Mouse (Mus musculus) neural tube, embryonic 14.5 days (tissue): ENCODE data around the gene Olfr1148. TPM values are rescaled to one million over a fixed set of nuclear protein-coding genes. Genes with fewer than 3 reads are reported as not detected.

ENCODE experiments used
- ATAC-seq: fragments of 200-750 bp; cut with Nextera tagmentation; 2 replicates; pipeline ENCODE4 v1.8.0; 2017; ENCODE audit warnings: low read depth, mild to moderate bottlenecking, moderate TSS enrichment, moderate library complexity
- H3K27ac ChIP-seq: fragments of 300-500 bp; sonication (generic); 2 replicates; pipeline ENCODE4 v1.5.1; 2014; ENCODE audit warnings: low read depth, mild to moderate bottlenecking, control low read depth, low read length, moderate library complexity, mixed read lengths
- H3K27me3 ChIP-seq: fragments of 300-500 bp; sonication (generic); 2 replicates; pipeline ENCODE4 v1.6.1; 2014; ENCODE audit warnings: low read length; ENCODE audit not compliant: control insufficient read depth, insufficient read depth
- H3K36me3 ChIP-seq: fragments of 300-500 bp; sonication (generic); 2 replicates; pipeline ENCODE4 v1.6.1; 2014; ENCODE audit warnings: low read length, mixed read lengths; ENCODE audit not compliant: control insufficient read depth, insufficient read depth
- H3K4me1 ChIP-seq: fragments of 300-500 bp; sonication (generic); 2 replicates; pipeline ENCODE4 v1.6.1; 2014; ENCODE audit warnings: low read length; ENCODE audit not compliant: control insufficient read depth, insufficient read depth
- H3K4me2 ChIP-seq: fragments of 300-500 bp; sonication (generic); 2 replicates; pipeline ENCODE4 v1.6.1; 2014; ENCODE audit warnings: mild to moderate bottlenecking, low read depth, low read length, control low read depth
- H3K4me3 ChIP-seq: fragments of 300-500 bp; sonication (generic); 2 replicates; pipeline ENCODE4 v1.5.1; 2014; ENCODE audit warnings: low read depth, low read length, control low read depth, mixed read lengths
- H3K9ac ChIP-seq: fragments of 300-500 bp; sonication (generic); replicated peaks from 2 replicates; pipeline ENCODE4 v1.6.1; 2014; ENCODE audit warnings: low read depth, mild to moderate bottlenecking, control low read depth, low read length, mixed read lengths
- H3K9me3 ChIP-seq: fragments of 300-500 bp; sonication (generic); 2 replicates; pipeline ENCODE4 v1.6.1; 2016; ENCODE audit warnings: low read length; ENCODE audit not compliant: control insufficient read depth
- WGBS: fragments of 180-500 bp; shearing (Covaris S2); extraction: QIAGEN DNeasy Blood & Tissue Kit; methylation state at CpG from one replicate; pipeline ENCODE4 v1.1.7; 2014; 5-methylcytosine and 5-hydroxymethylcytosine counted together
- polyA plus RNA-seq: library from polyadenylated mRNA; unstranded; fragments of >200 nt; fragmentation: Nextera tagmentation; extraction: Ambion mirVana; gene quantifications from 2 replicates; pipeline ENCODE4 v1.2.1, GENCODE M21; 2014

The Olfr1148 gene
- polyA plus RNA-seq = not detected in 2 replicates

GRCm38 (mm10) chr2:87830233-87830632 lies at the start of gene Olfr1148:
Gene Olfr1148, plus strand, starts transcription at chr2:87830533.
- H3K9ac ChIP-seq = no peak within 1 kb of the TSS
- H3K27ac ChIP-seq = no peak within 1 kb of the TSS
- no peaks in the 10 kb centered on the region for H3K4me1 ChIP-seq
- H3K36me3 ChIP-seq = no peaks in the 10 kb centered on the region
- H3K4me3 ChIP-seq = no peak within 1 kb of the TSS
- H3K27me3 ChIP-seq = no peaks in the 10 kb centered on the region
- H3K9me3 ChIP-seq = no peaks in the 10 kb centered on the region
- WGBS = 93% methylated on average over 1 of the region's 1 CpGs
- no peak for ATAC-seq
- no peak within 1 kb of the TSS for H3K4me2 ChIP-seq

DNA sequence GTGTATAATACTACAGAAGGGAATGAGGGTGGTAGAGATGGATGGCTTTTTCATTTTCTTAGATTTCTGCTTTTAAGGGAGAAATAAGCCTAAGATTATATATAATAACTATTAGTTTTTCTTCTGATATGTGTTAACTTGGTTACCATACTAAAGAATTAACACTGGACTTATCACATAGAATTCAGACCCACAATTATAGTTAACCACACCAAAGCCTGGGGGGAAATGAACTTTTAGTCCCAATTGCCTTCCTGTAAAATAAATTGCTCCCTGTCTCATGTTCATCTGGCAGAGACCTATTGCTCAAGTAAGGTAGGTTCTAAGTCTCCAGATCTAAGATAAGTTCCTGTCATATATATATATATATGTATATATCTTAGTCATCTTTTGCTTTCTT lies 30.0 kb upstream of the Olfr1148 start, which contains the start of gene Olfr1143:
Olfr1143 (plus strand) TSS at position 301 of the 400 bp plus-strand sequence.
- Histone ChIP-seq H3K9ac (no peak within 1 kb of the TSS), H3K4me1 (no peaks in the 10 kb centered on the region), H3K36me3 (no peaks in the 10 kb centered on the region), H3K9me3 (no peaks in the 10 kb centered on the region), H3K4me3 (no peak within 1 kb of the TSS), H3K27ac (no peak within 1 kb of the TSS), H3K27me3 (no peaks in the 10 kb centered on the region), H3K4me2 (no peak within 1 kb of the TSS)
- no peak for ATAC-seq

DNA sequence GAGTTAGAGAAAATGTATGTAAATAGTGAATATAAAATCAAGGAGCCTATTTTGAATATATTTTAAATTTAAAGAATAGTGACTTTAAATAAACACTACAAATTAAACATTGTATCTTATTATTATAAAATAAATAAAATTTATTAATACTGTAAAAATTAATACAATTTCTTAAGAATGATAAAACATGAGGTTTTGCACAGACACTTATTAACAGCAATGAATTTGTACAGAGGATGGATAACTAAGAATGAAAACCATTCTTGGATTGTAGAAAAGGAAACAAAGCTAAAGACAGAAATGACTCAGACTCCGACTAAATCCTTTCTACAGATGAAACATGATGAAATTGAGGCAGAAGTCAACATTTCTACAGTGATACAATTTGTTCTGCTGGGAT lies 20.8 kb upstream of the Olfr1148 start, which contains the start of gene Olfr1145:
Olfr1145 (plus strand) TSS at position 301 of the 400 bp plus-strand sequence.
- Histone ChIP-seq H3K4me1 (no peaks in the 10 kb centered on the region), H3K36me3 (no peaks in the 10 kb centered on the region), H3K27me3 (no peaks in the 10 kb centered on the region), H3K4me3 (no peak within 1 kb of the TSS), H3K27ac (no peak within 1 kb of the TSS), H3K9me3 (no peaks in the 10 kb centered on the region), H3K9ac (no peak within 1 kb of the TSS), H3K4me2 (no peak within 1 kb of the TSS)
- ATAC-seq = no peak
- WGBS = 81% methylated on average over 1 of the region's 1 CpGs

DNA sequence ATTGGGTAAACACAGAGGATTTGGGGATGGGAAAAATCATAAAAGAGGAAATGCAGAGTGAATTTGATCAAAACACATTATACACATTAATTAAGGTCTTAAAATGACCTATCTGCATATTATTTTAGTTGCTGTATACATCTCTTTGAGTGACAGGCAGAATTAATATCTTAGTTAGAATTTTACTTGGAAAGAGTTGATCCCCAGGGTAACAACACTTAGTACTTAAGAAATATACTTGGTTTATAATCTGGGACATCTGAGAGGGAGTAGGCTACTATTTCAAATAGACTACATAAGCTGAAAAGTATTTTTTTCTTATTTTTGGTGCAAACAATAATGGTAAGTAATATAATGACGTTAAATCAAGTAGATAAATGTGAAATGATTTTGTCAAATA lies 13.4 kb downstream of the Olfr1148 start, which contains the start of gene Olfr1150-ps1:
Olfr1150-ps1 (plus strand) TSS at position 301 of the 400 bp plus-strand sequence.
- Histone ChIP-seq H3K4me3 (no peak within 1 kb of the TSS), H3K9ac (no peak within 1 kb of the TSS), H3K27ac (no peak within 1 kb of the TSS), H3K4me2 (no peak within 1 kb of the TSS), H3K27me3 (no peaks in the 10 kb centered on the region), H3K9me3 (no peaks in the 10 kb centered on the region), H3K4me1 (no peaks in the 10 kb centered on the region), H3K36me3 (no peaks in the 10 kb centered on the region)
- ATAC-seq = no peak
- WGBS = 78% methylated on average over 1 of the region's 1 CpGs

- ATAC-seq = no peak
- WGBS = 87% methylated on average over 1 of the region's 1 CpGs
These were observed 25.2 kb downstream of the Olfr1148 start, which contains the start of gene Olfr1151 for GRCm38 (mm10) chr2:87855562-87855961. Gene Olfr1151, plus strand, starts transcription at chr2:87855862.

GRCm38 (mm10) chr2:87866192-87866591 lies 35.9 kb downstream of the Olfr1148 start, which contains the start of gene Olfr1152:
Gene Olfr1152, plus strand, starts transcription at chr2:87866492.
- Histone ChIP-seq H3K4me1 (no peaks in the 10 kb centered on the region), H3K9me3 (no peaks in the 10 kb centered on the region), H3K4me3 (no peak within 1 kb of the TSS), H3K27ac (no peak within 1 kb of the TSS), H3K27me3 (no peaks in the 10 kb centered on the region), H3K9ac (no peak within 1 kb of the TSS), H3K36me3 (no peaks in the 10 kb centered on the region), H3K4me2 (no peak within 1 kb of the TSS)
- ATAC-seq = no peak

More at GRCm38 (mm10) chr2:87855562-87855961, 25.2 kb downstream of the Olfr1148 start, which contains the start of gene Olfr1151:
- Histone ChIP-seq H3K9ac (no peak within 1 kb of the TSS), H3K4me1 (no peaks in the 10 kb centered on the region), H3K9me3 (no peaks in the 10 kb centered on the region), H3K4me3 (no peak within 1 kb of the TSS), H3K4me2 (no peak within 1 kb of the TSS), H3K36me3 (no peaks in the 10 kb centered on the region), H3K27me3 (no peaks in the 10 kb centered on the region), H3K27ac (no peak within 1 kb of the TSS)

Other genes starting within 250 kb of the Olfr1148 start
- gene Olfr1130, start 224.3 kb upstream of the Olfr1148 start, polyA plus RNA-seq = not detected in 2 replicates
- not detected in 2 replicates for gene Olfr1131, start 203.4 kb upstream of the Olfr1148 start, polyA plus RNA-seq
- not detected in 2 replicates for gene Olfr1132, start 193.0 kb upstream of the Olfr1148 start, polyA plus RNA-seq
- not detected in 2 replicates for gene Olfr1133, start 183.2 kb upstream of the Olfr1148 start, polyA plus RNA-seq
- gene Olfr1134, start 172.1 kb upstream of the Olfr1148 start, polyA plus RNA-seq = not detected in 2 replicates
- gene Olfr1135, start 156.9 kb upstream of the Olfr1148 start, polyA plus RNA-seq = not detected in 2 replicates
- not detected in 2 replicates for gene Olfr1136, start 136.6 kb upstream of the Olfr1148 start, polyA plus RNA-seq
- gene Olfr1137, start 117.4 kb upstream of the Olfr1148 start, polyA plus RNA-seq = not detected in 2 replicates
- not detected in 2 replicates for gene Olfr1138, start 90.6 kb upstream of the Olfr1148 start, polyA plus RNA-seq
- gene Olfr1140, start 86.8 kb upstream of the Olfr1148 start, polyA plus RNA-seq = not detected in 2 replicates
- not detected in 2 replicates for gene Olfr1141, start 76.5 kb upstream of the Olfr1148 start, polyA plus RNA-seq
- gene Olfr152, start 51.0 kb upstream of the Olfr1148 start, polyA plus RNA-seq = not detected in 2 replicates
- not detected in 2 replicates for gene Olfr1143, start 29.9 kb upstream of the Olfr1148 start, polyA plus RNA-seq
- gene Olfr1145, start 20.7 kb upstream of the Olfr1148 start, polyA plus RNA-seq = not detected in 2 replicates
- not detected in 2 replicates for gene Olfr1150-ps1, start 13.5 kb downstream of the Olfr1148 start, polyA plus RNA-seq
- gene Olfr1151, start 25.3 kb downstream of the Olfr1148 start, polyA plus RNA-seq = not detected in 2 replicates
- 0.04 TPM in 1 of 2 replicates, not detected in the other for gene Olfr1152, start 36.0 kb downstream of the Olfr1148 start, polyA plus RNA-seq
- not detected in 2 replicates for gene Olfr1153, start 64.4 kb downstream of the Olfr1148 start, polyA plus RNA-seq
- gene Olfr1154, start 74.6 kb downstream of the Olfr1148 start, polyA plus RNA-seq = not detected in 2 replicates
- gene Olfr1155, start 114.6 kb downstream of the Olfr1148 start, polyA plus RNA-seq = not detected in 2 replicates
- not detected in 2 replicates for gene Olfr1156, start 122.6 kb downstream of the Olfr1148 start, polyA plus RNA-seq
- gene Olfr1157, start 137.8 kb downstream of the Olfr1148 start, polyA plus RNA-seq = not detected in 2 replicates
- gene Olfr74, start 144.1 kb downstream of the Olfr1148 start, polyA plus RNA-seq = not detected in 2 replicates
- gene Olfr1158, start 159.6 kb downstream of the Olfr1148 start, polyA plus RNA-seq = not detected in 2 replicates
- not detected in 2 replicates for gene Olfr1160, start 177.7 kb downstream of the Olfr1148 start, polyA plus RNA-seq
- not detected in 2 replicates for gene Olfr1161, start 192.2 kb downstream of the Olfr1148 start, polyA plus RNA-seq
- gene Olfr73, start 207.2 kb downstream of the Olfr1148 start, polyA plus RNA-seq = not detected in 2 replicates
- not detected in 2 replicates for gene Olfr1162, start 220.6 kb downstream of the Olfr1148 start, polyA plus RNA-seq
- gene Olfr1163, start 241.3 kb downstream of the Olfr1148 start, polyA plus RNA-seq = not detected in 2 replicates